In the genomic region with DNA sequence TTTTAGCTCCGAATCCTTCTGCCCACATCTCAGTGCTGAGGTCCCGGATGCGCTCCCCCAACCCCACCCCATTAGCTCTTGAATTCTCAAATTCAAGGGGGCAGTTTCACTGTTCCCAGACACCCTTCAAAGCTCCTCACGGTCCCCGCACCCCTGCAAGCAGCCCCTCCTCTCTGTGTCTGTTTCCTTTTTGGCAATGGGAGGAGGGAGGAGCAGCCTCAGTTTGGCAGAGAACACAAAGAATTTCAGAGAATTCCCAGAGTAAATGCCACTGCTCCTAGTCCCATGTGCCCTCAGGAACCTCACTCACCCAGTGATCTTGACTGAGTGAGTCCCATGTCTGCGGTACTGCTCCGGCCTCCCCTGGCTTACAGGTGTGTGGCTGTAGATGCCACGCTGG, we compare ENCODE assay signal across 18 mouse cellular contexts. TPM values are rescaled to one million over a fixed set of nuclear protein-coding genes. Genes with fewer than 3 reads are reported as not detected.
DNase-seq lines count a peak whose midpoint lies in the region; ATAC-seq lines count a peak whose summit lies in the region.
"Had no signal": no experiment of that assay in that cellular context is flagged by ENCODE, and none has a peak within 500 bp of the region (broad histone marks: within the 10 kb centered on the region; RNA-seq: fewer than 3 reads in every experiment).

No protein-coding gene starts in this region.

- H3K36me3 ChIP-seq in heart, embryonic 14.5 days (ENCODE audit: control insufficient read depth, insufficient read depth, low read length) = peaks cover 10% of the 10 kb centered on the region
- H3K36me3 ChIP-seq: embryonic facial prominence, embryonic 15.5 days; hindbrain, embryonic 10.5 days; limb, embryonic 15.5 days had no signal

- H3K9me3 ChIP-seq in heart, embryonic 14.5 days (ENCODE audit: control insufficient read depth, low read length) = no peaks in the 10 kb centered on the region
- H3K9me3 ChIP-seq: embryonic facial prominence, embryonic 15.5 days; forebrain, embryonic 13.5 days; hindbrain, embryonic 10.5 days; limb, embryonic 15.5 days; megakaryocyte, embryonic 14.5 days had no signal

- ATAC-seq in heart, embryonic 14.5 days (ENCODE audit: insufficient number of reproducible peaks, insufficient read depth, low FRiP score, low read depth) = no peak
- ATAC-seq: forebrain, embryonic 13.5 days had no signal

- peak; percentile 58 for DNase-seq in adrenal gland, postnatal 10 days
- no peak for DNase-seq in adrenal gland, postnatal 25 days
- peak; percentile 41 for DNase-seq in kidney, postnatal 14 days
- no peak for DNase-seq in kidney, postnatal 10 days
- no peak for DNase-seq in c-Kit-positive CD71-positive TER-119-positive erythroid progenitor cells, embryonic 14.5 days (ENCODE audit: low spot score)
- no peak for DNase-seq in layer of hippocampus, adult 9-10 months (ENCODE audit: low spot score)
- DNase-seq: cerebellum, postnatal 25 days; thymus, postnatal 25 days had no signal

- H3K27ac ChIP-seq in brown adipose tissue, adult 24 weeks (replicated peaks; ENCODE audit: low read depth, low read length) = peak overlapping the region; percentile 84
- H3K27ac ChIP-seq in heart, embryonic 14.5 days (replicated peaks in 1 of 2; ENCODE audit: control insufficient read depth in 1 of 2, insufficient read depth in 1 of 2, low read depth in 2 of 2, low read length in 2 of 2) = peak overlapping the region; percentile 4; a peak in 2 of 4 replicates
- H3K27ac ChIP-seq: embryonic facial prominence, embryonic 15.5 days; forebrain, embryonic 13.5 days; limb, embryonic 15.5 days had no signal

- H3K4me2 ChIP-seq in heart, embryonic 14.5 days (ENCODE audit: low read length) = no peak overlapping the region

- 70% methylated on average over 8 of the region's 8 CpGs for WGBS in heart, embryonic 14.5 days

- no peaks in the 10 kb centered on the region for H3K27me3 ChIP-seq in heart, embryonic 14.5 days (ENCODE audit: control insufficient read depth, insufficient read depth, low read length)
- H3K27me3 ChIP-seq: limb, embryonic 15.5 days had no signal

- peaks cover 41% of the 10 kb centered on the region for H3K4me1 ChIP-seq in brown adipose tissue, adult 24 weeks (ENCODE audit: control insufficient read depth, insufficient read depth, insufficient read length, low read length)
- peaks cover 60 to 77% of the 10 kb centered on the region in 2 experiments for H3K4me1 ChIP-seq in heart, embryonic 14.5 days (ENCODE audit: control insufficient read depth in 2 of 2, insufficient read depth in 2 of 2, low read length in 2 of 2)

- H3K9ac ChIP-seq in heart, embryonic 14.5 days (ENCODE audit: low read length) = no peak overlapping the region
- H3K9ac ChIP-seq: embryonic facial prominence, embryonic 15.5 days; forebrain, embryonic 13.5 days; limb, embryonic 15.5 days had no signal

- H3K4me3 ChIP-seq in brown adipose tissue, adult 24 weeks (ENCODE audit: insufficient read depth, low read depth, low read length) = no peak overlapping the region
- H3K4me3 ChIP-seq in heart, embryonic 14.5 days (ENCODE audit: control insufficient read depth in 1 of 2, insufficient read depth in 1 of 2, low read depth in 1 of 2, low read length in 2 of 2) = no peak overlapping the region
- H3K4me3 ChIP-seq: embryonic facial prominence, embryonic 15.5 days; forebrain, embryonic 13.5 days; limb, embryonic 15.5 days; megakaryocyte, embryonic 14.5 days had no signal

RNA-seq across cellular contexts. Expression of gene Tinagl1, which starts 8.3 kb away (rescaled TPM):
- 100 to 1,000 TPM in 1 of 2 experiments, 10 to 100 TPM in 1; 69.2 to 114 TPM for total RNA-seq in adrenal gland, postnatal 10 days (2021)
- 77.1 and 111 TPM in 2 replicates for total RNA-seq in adrenal gland, postnatal 25 days (2021)
- 30.1 and 32.4 TPM in 2 replicates for polyA plus RNA-seq in brown adipose tissue, adult 24 weeks (2012; ENCODE audit: insufficient read depth, insufficient read length, missing spikeins)
- polyA plus RNA-seq in heart, embryonic 14.5 days (2014; fragmentation: Nextera tagmentation; extraction: Ambion mirVana) = 31.5 and 34.4 TPM in 2 replicates

RNA-seq across cellular contexts. Expression of gene Hcrtr1, which starts 27.4 kb away (rescaled TPM):
- 1 to 10 TPM in 1 of 2 experiments, under 1 TPM in 1; 0.78 to 1.7 TPM for total RNA-seq in adrenal gland, postnatal 10 days (2021)
- total RNA-seq in adrenal gland, postnatal 25 days (2021) = 0.57 and 0.76 TPM in 2 replicates
- not detected in 2 replicates for polyA plus RNA-seq in brown adipose tissue, adult 24 weeks (2012; ENCODE audit: insufficient read depth, insufficient read length, missing spikeins)
- 0.15 TPM in 1 of 2 replicates, not detected in the other for polyA plus RNA-seq in heart, embryonic 14.5 days (2014; fragmentation: Nextera tagmentation; extraction: Ambion mirVana)
- total RNA-seq: gastrocnemius, adult 18-20 months; neutrophil, adult 5-6 weeks had no signal
- polyA plus RNA-seq: embryonic facial prominence, embryonic 15.5 days; forebrain, embryonic 13.5 days; intestine, embryonic 14.5 days had no signal

RNA-seq across cellular contexts. Expression of gene Gm853, which starts 55.6 kb away (rescaled TPM):
- not detected for total RNA-seq in adrenal gland, postnatal 10 days (2021)
- not detected in 2 replicates for total RNA-seq in adrenal gland, postnatal 25 days (2021)
- not detected in 2 replicates for polyA plus RNA-seq in brown adipose tissue, adult 24 weeks (2012; ENCODE audit: insufficient read depth, insufficient read length, missing spikeins)
- polyA plus RNA-seq in heart, embryonic 14.5 days (2014; fragmentation: Nextera tagmentation; extraction: Ambion mirVana) = not detected in 2 replicates
- total RNA-seq: gastrocnemius, adult 18-20 months; neutrophil, adult 5-6 weeks had no signal
- polyA plus RNA-seq: embryonic facial prominence, embryonic 15.5 days; forebrain, embryonic 13.5 days; intestine, embryonic 14.5 days; limb, embryonic 15.5 days had no signal

Comparison
In these comparisons a context has a peak if more than half of its experiments do, and no peak if none do; other contexts are left out.
1. DNase-seq: peak in adrenal gland, postnatal 10 days (single experiment) and kidney, postnatal 14 days (single experiment); none in adrenal gland, postnatal 25 days (single experiment), kidney, postnatal 10 days (single experiment), c-Kit-positive CD71-positive TER-119-positive erythroid progenitor cells, embryonic 14.5 days (single experiment) and layer of hippocampus, adult 9-10 months (single experiment).